Mouse (Mus musculus): ENCODE results near the gene 2900026A02Rik. TPM values are rescaled to one million over a fixed set of nuclear protein-coding genes. Genes with fewer than 3 reads are reported as not detected.

2900026A02Rik gene
- polyA plus RNA-seq, 2 experiments from 2014 or later = 0.24 to 0.60 TPM

DNA sequence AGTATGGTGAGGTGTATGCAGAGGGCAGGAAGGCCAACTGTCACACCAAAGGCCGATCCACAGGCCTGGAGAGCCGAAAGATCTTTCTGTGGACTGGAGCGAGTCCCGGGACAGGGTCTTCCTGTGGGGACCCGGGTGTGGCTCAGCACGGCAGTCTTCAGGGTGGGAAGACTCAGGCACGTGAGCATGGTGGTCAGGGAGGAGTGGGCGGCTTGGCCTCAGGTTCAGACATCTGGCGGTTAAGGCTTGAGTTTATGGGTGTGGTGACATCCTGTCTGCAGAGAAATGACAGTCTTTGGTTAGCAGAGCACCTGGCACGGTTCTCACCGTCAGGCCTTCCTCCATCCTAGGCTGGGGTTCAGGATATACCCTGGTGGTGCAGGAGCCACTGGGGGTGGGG, 130.3 kb downstream of the 2900026A02Rik start:
- ATAC-seq = no peak

GRCm38 (mm10) chr5:113090077-113090690, 130.9 kb downstream of the 2900026A02Rik start:
- no peak for ATAC-seq

- ATAC-seq = no peak
Observed at GRCm38 (mm10) chr5:113087465-113087864, 133.6 kb downstream of the 2900026A02Rik start.

DNA sequence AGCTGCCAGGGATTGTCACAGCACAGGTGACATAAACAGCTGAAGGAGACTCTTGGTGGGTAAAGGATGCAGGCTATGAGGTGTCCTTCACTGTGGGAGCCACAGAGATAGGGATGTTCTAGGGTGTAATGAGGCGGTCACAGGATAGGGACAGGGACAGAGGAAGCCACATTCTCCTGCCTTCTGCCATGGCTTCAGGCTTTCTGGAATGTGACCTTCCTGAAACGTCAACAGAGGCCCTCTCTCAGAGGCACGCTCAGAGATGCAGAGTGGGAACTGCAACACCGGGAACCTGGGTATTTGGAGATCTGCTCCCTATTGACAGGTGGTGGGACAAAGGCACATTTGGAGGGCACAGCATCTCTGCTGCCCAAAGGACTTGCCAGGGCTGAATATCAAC, 134.0 kb downstream of the 2900026A02Rik start:
- no peak for ATAC-seq

GRCm38 (mm10) chr5:113086439-113086838, 134.6 kb downstream of the 2900026A02Rik start:
- ATAC-seq = no peak

- no peak for ATAC-seq
Observed at GRCm38 (mm10) chr5:113085931-113086330, 135.1 kb downstream of the 2900026A02Rik start.

GRCm38 (mm10) chr5:113084309-113084708, 136.7 kb downstream of the 2900026A02Rik start:
- no peak for ATAC-seq

DNA sequence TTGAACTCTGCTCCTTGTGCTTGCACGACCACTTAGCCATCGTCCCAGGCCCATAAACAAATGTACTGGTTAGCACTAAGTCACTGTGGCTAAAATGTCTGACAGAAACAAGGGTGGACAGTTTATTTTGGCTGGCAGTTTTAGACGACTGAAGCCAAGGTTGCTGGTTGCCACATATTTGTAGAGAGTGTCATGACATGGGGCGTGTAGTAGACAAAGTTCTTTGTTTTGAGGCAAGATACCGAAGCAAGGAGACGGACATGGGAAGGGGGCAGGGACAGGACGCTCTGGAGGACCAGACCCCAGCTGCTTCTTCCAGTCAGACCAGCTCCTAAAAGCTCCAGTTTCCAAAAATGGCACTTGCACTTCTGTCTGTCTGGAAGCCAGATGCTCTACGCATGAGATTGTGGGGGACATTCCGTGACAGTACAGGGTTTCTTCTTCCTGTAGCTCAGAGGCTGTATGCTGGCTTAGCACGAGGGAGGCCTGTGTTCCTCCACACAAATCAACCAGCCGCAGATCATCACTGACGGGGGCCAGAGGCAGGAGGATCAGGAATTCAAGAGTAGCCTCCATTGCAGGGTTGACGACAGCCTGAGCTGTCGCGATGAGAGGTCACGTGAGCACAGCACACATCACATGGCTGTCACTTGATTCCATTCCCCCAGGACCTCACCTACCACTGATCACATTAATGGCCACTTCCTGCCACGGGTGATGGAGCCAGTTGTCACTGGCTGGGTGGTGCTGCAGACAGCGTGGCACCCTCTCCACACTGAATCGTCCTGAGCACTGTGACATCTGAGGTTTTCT, 138.5 kb downstream of the 2900026A02Rik start:
- ATAC-seq = no peak

DNA sequence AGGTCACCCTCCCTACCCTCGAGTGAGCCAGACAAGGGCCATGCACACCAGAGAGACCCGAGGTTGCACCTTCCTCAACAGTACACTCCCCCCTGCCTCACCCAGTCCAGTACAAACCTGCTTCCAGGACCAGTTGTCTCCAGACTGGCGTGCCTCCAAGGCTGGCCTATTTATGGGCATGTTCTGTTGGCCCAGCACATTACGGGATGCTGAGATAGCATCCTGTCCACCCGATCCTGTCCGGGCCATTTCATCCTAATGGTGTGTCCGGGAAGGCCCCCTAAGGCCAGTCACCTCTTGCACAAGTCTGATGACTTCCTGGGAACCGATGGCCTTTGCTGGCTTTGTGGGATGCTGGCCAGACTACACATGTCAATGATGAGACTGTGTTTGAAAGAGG, 139.6 kb downstream of the 2900026A02Rik start, which contains the start of gene Crybb3:
TSS of gene Crybb3 (minus strand) at position 146 of the 400 bp plus-strand sequence.
- ATAC-seq = no peak

DNA sequence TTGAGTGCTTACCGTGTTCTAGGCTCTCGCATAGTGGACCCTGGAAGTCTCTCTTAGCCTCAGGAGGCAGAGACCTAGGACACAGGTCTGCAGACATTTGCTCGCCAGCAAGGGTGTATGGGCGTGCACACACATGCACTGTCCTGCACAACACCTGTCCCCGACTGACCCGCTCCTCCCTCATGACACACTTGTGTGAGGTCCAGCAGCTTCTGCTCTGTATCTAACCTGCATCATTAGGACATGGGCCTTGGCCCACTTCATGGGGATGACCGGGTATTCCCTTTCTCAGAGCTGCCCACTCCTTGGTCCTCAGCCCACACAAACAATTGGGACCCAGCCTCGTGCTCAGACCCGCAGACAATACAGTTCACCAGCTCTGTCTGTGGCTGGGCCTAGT, 140.0 kb downstream of the 2900026A02Rik start:
- ATAC-seq = no peak

DNA sequence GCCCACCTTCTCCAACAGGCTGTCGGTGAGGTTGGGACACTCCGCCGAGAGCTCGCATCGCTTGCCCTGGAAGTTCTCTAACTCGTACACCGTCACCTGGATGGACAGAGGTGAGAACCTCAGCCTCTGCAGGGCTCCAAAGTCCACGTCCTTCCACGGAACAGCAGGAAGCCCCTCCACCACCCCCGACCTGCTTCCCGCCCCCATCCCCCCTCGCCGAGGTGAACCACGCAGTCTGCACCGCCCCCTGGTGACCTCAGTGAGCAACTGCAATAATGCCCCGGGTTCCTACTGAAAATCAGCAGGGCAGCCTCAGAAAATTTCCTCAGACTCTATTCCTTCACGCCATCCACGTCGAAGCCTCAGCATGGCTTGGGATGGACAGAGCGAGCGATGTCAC, 141.3 kb downstream of the 2900026A02Rik start:
- ATAC-seq = no peak

DNA sequence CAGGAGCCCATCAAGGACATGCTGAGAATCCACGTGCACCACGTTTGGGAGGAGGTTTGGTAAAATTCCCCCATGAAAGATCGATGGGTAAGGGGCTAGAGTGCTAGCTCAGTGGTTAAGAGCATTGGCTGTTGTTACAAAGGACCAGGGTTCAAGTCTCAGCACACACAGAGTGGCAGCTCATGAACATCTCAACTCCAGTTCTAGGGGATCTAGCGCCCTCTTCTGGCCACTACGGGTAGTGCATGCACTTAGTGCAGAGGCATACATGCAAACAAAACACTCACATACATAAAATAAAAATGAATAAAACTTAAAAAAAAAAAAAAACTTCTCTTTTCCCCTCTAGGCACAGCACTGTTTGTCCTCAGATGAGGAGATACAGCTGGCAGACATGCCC, 142.3 kb downstream of the 2900026A02Rik start:
- ATAC-seq = no peak

- ATAC-seq = no peak
Observed at GRCm38 (mm10) chr5:113070017-113070416, 151.0 kb downstream of the 2900026A02Rik start, which contains the start of gene Crybb2. Gene Crybb2, minus strand, starts transcription at chr5:113070117.

DNA sequence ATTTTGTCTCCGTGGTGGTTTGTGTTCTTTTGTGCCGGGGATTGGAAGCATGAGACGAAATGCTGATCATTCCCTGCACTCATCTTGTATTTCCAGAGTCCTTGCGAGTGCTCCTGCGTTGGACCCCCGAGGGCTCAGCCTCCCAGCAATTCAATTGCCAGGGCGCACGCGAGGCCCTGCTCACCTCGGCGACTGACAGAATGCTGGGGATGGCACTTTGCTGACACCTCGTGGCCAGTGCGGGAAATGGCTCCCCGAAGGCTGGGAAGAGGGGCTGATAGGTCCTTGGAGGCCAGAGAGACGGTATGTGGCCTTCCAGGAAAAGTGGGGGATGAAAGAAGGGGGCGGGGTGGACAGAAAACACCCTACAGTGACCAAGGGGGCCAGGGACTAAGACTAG, 166.7 kb downstream of the 2900026A02Rik start:
- no peak for ATAC-seq

DNA sequence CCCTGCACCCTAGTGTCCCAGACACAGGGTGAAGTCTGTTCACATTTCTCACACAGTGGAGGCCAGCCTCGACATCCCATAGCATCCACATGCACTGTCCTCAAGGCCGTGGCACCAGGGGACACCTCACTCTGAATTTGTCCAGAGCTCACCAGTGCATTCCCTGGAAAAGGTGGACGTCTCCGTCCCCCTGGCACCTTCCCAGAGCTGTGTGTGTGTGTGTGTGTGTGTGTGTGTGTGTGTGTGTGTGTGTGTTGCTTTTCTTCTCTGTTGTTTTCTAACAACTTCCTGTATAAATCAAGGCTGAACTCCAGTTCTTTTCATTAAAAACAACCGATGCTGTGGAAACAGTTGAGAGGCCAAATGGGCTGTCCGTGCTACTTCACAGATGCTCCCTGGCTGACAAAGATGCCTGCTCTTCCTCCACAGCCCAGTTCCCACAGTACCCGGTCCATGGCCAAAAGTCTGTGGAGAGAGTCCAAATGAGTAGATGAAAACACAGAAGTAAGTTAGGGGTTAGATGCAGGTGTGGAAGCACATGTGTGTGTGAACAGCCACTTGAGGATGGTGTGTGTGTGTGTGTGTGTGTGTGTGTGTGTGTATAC, 170.4 kb downstream of the 2900026A02Rik start:
- no peak for ATAC-seq

GRCm38 (mm10) chr5:113049876-113050275, 171.2 kb downstream of the 2900026A02Rik start:
- ATAC-seq = no peak

GRCm38 (mm10) chr5:113045511-113046273, 175.3 kb downstream of the 2900026A02Rik start:
- ATAC-seq = no peak

- ATAC-seq = no peak
Observed at GRCm38 (mm10) chr5:113043531-113043930, 177.5 kb downstream of the 2900026A02Rik start.

DNA sequence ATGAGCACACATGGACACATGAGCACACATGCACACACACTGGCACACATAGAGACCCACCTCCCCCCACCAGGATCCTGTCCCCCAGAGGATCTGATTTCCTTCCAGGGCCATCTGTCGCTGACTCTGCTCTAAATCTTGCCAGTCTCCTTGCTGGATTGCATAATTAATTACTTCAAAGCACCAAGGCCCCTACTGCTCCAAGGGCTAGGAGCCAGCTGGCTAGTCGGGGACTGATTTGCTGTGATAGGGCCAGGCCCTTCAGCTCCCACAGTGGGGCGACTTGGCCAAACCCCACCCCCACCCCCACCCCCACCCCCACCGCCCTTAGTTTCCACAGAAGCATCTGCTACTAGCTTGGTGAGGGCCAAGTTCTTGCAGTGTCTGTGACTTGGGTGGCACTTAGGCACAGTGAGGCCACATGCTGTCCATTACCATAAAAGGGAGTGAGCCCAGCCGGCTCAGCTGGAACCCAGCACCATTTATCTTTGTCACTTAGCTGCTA, 179.4 kb downstream of the 2900026A02Rik start:
- no peak for ATAC-seq

GRCm38 (mm10) chr5:113040776-113041175, 180.3 kb downstream of the 2900026A02Rik start:
- ATAC-seq = no peak

DNA sequence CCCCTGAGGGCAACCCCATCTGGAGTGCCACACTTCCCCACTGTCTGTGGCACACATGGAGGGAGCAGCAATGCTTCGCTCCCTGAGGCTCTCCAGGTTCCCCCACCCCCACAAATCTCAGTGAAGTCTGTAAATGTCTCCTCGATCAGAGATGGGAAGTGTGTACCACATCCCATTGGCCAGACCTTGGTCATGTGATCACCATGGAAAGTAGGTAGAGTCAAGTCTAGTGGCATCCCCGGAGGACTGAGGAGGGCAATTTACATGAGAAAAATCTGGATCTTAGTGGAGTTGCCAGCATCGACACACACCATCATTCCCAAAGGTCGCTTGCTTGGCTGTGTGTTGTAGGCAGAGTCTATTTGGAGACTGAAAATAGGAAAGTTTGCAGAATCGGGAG, 182.4 kb downstream of the 2900026A02Rik start:
- no peak for ATAC-seq
